Mouse (Mus musculus): ENCODE measurements around the gene Cd151.

The Cd151 gene

DNA sequence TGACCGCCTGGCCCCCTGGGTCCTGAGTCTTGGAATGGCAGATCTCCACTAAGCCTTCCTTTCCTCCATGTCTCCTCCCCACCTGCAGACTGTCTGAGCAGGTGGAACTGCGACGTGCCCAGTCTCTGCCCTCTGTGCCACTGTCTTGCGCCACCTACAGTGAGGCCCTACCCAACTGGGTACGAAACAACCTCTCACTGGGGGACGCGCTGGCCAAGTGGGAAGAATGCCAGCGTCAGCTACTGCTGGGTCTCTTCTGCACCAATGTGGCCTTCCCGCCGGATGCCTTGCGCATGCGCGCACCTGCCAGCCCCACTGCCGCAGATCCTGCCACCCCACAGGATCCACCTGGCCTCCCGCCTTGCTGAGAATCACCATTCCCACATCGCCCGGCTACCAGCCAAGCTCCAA lies 7.9 kb upstream of the Cd151 start:
- Histone ChIP-seq H3K9me3 (ENCODE audit: low read length) (no peaks in the 10 kb centered on the region), H3K27me3 (ENCODE audit: insufficient read depth, low read length) (peaks cover 62% of the 10 kb centered on the region), H3K4me1 (replicated peaks; ENCODE audit: low read depth, low read length) (peaks cover 87% of the 10 kb centered on the region), H3K4me3 (replicated peaks; ENCODE audit: low read length) (peak overlapping the region; percentile 74), H3K36me3 (ENCODE audit: insufficient read depth, low read length) (peaks cover 17% of the 10 kb centered on the region)
- TF ChIP-seq POU5F1 (IDR thresholded peaks at IDR 0.05; ENCODE audit: borderline replicate concordance, low read length), result no peak
- no peak for TF ChIP-seq CTCF (conservative IDR thresholded peaks at IDR 0.05; ENCODE audit: low read length)
- TF ChIP-seq NANOG (IDR thresholded peaks at IDR 0.05; ENCODE audit: borderline replicate concordance, low read length), result no peak

DNA sequence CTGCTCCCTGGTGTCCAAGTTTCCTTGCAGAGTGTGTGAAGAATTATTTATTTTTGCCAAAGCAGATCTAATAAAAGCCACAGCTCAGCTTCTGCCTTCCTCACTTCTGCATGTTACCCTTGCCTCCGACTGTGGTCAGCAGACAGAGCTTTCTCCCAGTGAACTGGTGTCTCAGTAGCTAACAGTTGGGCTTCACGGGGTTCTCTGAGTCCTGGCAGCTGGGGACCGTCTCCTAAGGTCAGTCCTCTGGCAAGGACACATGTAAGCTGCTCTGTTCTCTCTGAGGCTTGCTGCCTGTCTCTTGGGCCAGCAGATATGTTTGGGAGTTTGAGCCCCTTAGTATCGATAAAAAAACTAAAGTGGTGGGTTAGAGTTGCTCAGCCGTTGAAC lies 7.2 kb upstream of the Cd151 start:
- Histone ChIP-seq H3K4me3 (replicated peaks; ENCODE audit: low read length) (peak overlapping the region; percentile 74), H3K27me3 (ENCODE audit: insufficient read depth, low read length) (peaks cover 69% of the 10 kb centered on the region), H3K9me3 (ENCODE audit: low read length) (no peaks in the 10 kb centered on the region), H3K4me1 (replicated peaks; ENCODE audit: low read depth, low read length) (peaks cover 89% of the 10 kb centered on the region), H3K36me3 (ENCODE audit: insufficient read depth, low read length) (peaks cover 17% of the 10 kb centered on the region)
- no peak for TF ChIP-seq POU5F1 (IDR thresholded peaks at IDR 0.05; ENCODE audit: borderline replicate concordance, low read length)
- TF ChIP-seq CTCF (conservative IDR thresholded peaks at IDR 0.05; ENCODE audit: low read length), result no peak
- no peak for TF ChIP-seq NANOG (IDR thresholded peaks at IDR 0.05; ENCODE audit: borderline replicate concordance, low read length)

DNA sequence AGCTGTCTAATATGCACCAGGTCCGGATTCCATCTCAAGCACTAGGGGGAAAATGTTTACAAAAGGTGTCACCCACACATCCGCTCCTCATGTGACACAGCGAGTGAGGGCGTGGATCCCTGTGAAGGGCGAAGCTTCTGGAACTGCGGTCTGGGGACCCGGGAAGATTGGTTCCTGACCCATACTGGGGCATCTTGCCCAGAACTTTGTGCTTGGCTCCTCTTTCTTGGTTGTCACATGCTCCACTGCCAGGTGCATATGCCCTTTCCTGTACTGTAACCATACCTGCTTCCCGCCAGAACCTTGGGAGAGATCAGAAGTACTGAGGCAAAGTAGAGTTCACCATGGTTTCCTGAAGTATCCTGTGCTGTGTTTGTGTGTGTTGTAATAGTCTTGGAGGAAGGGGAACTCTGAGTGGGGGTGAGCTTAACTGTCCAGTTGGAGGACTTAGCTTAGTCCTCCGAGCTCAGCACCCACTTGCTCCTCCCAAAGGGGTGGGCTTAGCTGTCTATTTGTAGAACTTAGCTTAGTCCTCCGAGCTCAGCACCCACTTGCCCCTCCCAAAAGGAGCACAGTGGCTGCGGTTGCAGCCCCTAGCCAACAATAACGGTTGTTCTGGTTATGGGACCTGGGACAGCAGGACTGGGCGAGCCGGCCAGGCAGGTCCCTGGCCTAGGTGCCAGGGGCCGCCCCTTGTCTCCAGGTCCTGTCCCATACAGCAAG lies 6.6 kb upstream of the Cd151 start, which contains the start of gene Cracr2b:
Cracr2b (plus strand) TSS at position 704 of the 723 bp plus-strand sequence.
- H3K4me1 ChIP-seq (replicated peaks; ENCODE audit: low read depth, low read length), result peaks cover 93% of the 10 kb centered on the region
- H3K9me3 ChIP-seq (ENCODE audit: low read length), result no peaks in the 10 kb centered on the region
- peaks cover 73% of the 10 kb centered on the region for H3K27me3 ChIP-seq (ENCODE audit: insufficient read depth, low read length)
- TF ChIP-seq CTCF (conservative IDR thresholded peaks at IDR 0.05; ENCODE audit: low read length), result no peak
- TF ChIP-seq POU5F1 (IDR thresholded peaks at IDR 0.05; ENCODE audit: borderline replicate concordance, low read length), result no peak
- no peak for TF ChIP-seq NANOG (IDR thresholded peaks at IDR 0.05; ENCODE audit: borderline replicate concordance, low read length)
- peak within 1 kb of the TSS; percentile 76 for H3K4me3 ChIP-seq (replicated peaks; ENCODE audit: low read length)
- H3K36me3 ChIP-seq (ENCODE audit: insufficient read depth, low read length), result peaks cover 17% of the 10 kb centered on the region

DNA sequence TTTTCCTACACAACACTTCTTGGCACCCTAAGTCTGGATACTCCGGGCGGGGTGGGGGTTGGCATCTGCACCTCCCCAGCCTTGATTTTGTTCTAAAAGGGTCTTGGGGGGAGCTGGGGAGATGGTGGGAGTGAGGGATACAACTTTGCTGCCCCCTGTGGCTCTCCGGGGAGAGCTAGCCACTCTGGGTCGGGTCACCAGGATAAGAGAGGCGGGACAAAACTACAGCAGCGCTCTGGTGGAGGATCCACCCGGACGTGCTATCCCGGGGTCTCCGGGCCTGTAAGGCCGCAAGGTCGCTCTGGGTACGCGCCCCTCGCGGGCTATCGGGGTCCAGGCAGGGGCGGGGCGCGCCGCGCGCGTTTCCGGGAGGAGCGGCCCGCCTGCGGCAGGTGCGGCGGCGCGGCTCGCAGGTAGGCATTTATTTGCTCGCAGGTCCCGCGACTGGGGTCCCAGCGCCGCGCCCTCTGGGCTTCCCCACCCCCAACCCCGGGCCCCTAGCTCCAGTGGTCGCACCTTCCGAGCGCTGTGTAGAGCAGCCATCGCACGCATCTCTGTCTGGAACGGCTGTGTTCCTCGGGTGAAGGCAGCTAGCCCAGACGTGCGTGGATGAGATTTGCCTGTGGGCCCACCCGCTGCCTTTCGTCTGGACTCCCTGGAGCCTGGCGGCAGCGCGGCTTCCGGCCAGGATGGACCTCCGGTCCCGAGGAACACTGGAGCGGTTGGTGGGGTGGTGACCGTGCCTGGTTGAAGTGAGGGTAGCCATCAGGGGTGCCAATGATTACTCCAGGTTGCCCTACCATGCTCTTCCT lies 5.5 kb upstream of the Cd151 start:
- Histone ChIP-seq H3K36me3 (ENCODE audit: insufficient read depth, low read length) (peaks cover 17% of the 10 kb centered on the region), H3K4me3 (replicated peaks; ENCODE audit: low read length) (peak overlapping the region; percentile 76), H3K4me1 (replicated peaks; ENCODE audit: low read depth, low read length) (peaks cover 93% of the 10 kb centered on the region), H3K27me3 (ENCODE audit: insufficient read depth, low read length) (peaks cover 77% of the 10 kb centered on the region), H3K9me3 (ENCODE audit: low read length) (no peaks in the 10 kb centered on the region)
- no peak for TF ChIP-seq POU5F1 (IDR thresholded peaks at IDR 0.05; ENCODE audit: borderline replicate concordance, low read length)
- TF ChIP-seq NANOG (IDR thresholded peaks at IDR 0.05; ENCODE audit: borderline replicate concordance, low read length), result no peak
- TF ChIP-seq CTCF (conservative IDR thresholded peaks at IDR 0.05; ENCODE audit: low read length), result no peak

DNA sequence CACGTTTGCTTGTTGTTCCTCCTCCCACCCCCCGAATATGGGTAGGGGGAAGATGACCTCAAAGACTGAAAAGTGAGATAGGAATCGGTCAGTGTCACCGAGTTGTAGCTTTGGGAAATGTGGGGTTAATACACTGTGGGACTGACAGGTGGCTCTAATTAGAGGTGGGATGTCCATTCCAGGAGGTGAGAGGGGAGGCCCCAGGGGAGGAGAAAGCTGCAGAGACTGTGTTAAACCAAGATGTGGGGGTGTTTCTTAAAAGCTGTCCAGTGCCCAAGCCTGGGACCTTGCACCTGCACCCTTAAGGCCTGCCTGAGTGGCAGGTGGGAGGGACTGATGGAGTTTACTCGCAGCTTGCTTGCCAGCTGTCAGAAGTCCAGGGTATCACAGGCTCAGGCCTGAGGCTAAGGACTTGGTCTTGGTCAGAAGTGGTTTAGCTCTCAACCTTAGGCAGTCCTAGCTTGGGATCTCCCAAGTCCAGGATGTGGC lies 4.8 kb upstream of the Cd151 start:
- Histone ChIP-seq H3K4me1 (replicated peaks; ENCODE audit: low read depth, low read length) (peaks cover 90% of the 10 kb centered on the region), H3K9me3 (ENCODE audit: low read length) (no peaks in the 10 kb centered on the region), H3K36me3 (ENCODE audit: insufficient read depth, low read length) (peaks cover 12% of the 10 kb centered on the region), H3K27me3 (ENCODE audit: insufficient read depth, low read length) (peaks cover 73% of the 10 kb centered on the region), H3K4me3 (replicated peaks; ENCODE audit: low read length) (peak overlapping the region; percentile 76)
- no peak for TF ChIP-seq CTCF (conservative IDR thresholded peaks at IDR 0.05; ENCODE audit: low read length)
- TF ChIP-seq NANOG (IDR thresholded peaks at IDR 0.05; ENCODE audit: borderline replicate concordance, low read length), result no peak
- TF ChIP-seq POU5F1 (IDR thresholded peaks at IDR 0.05; ENCODE audit: borderline replicate concordance, low read length), result no peak

DNA sequence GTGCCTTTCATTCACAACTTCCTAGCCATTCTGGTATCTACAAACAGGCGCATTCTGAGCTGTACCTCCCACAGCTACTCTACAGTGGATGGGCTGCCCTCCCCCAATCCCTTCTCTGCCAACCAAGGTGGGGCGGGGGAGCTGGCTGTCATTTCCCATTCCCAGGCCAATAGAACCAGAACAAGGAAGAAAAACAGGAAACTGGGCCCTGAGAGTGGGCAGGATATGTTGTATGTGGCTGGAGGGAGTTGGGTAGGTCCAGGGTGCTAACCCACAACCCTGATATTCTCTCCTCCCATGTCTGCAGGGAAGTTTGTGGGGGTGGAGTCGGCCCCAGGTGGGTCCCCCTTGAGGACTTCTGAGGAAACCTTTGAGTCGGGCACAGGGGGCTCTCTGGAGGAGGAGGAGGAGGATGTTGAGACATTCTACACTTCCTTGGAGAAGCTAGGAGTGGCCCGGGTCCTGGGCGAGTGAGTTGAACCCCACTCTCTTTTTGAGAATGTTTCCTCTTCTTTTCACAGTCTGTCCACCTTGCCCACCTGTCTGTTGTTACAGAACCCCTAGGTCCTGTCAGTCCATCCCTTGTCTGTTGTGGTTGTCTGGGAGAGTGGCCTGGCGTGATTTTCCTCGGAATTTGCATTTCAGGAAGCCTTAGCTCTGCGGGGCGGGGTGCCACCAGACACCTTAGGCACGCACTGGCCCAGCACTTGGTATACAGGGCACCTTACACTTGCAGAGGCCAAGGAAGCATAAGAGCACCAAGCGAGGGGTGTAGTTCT lies 3.2 kb upstream of the Cd151 start:
- Histone ChIP-seq H3K4me1 (replicated peaks; ENCODE audit: low read depth, low read length) (peaks cover 90% of the 10 kb centered on the region), H3K4me3 (replicated peaks; ENCODE audit: low read length) (peak overlapping the region; percentile 72), H3K9me3 (ENCODE audit: low read length) (no peaks in the 10 kb centered on the region), H3K27me3 (ENCODE audit: insufficient read depth, low read length) (peaks cover 68% of the 10 kb centered on the region), H3K36me3 (ENCODE audit: insufficient read depth, low read length) (peaks cover 2% of the 10 kb centered on the region)
- TF ChIP-seq POU5F1 (IDR thresholded peaks at IDR 0.05; ENCODE audit: borderline replicate concordance, low read length) (no peak), CTCF (conservative IDR thresholded peaks at IDR 0.05; ENCODE audit: low read length) (no peak), NANOG (IDR thresholded peaks at IDR 0.05; ENCODE audit: borderline replicate concordance, low read length) (no peak)

DNA sequence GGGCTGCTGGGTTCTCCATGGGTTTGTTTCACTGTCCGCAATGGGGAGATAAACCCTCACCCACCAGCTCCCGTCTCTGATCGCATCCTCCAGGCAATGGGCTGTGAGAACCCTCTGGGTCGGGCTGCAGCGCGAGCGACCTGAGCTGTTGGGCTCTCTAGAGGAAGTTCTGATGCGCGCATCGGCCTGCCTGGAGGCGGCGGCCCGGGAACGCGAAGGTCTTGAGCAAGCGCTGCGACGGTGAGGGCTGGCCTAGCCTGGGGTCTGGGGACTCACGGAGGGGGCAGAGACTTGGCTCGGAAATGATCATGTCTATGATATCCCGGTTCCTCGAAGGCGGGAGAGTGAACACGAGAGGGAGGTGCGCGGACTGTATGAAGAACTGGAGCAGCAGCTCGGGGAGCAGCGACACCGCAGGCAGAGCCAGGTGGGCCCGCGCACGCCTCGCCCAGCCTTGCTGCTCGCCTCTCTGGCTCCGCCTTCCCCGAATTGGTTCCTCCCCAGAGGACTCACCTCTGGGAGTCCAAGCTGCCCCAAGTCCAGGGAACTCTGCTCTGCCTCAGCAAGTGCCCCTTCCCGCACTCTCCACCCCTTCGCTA lies 2.5 kb upstream of the Cd151 start:
- H3K4me1 ChIP-seq (replicated peaks; ENCODE audit: low read depth, low read length), result peaks cover 90% of the 10 kb centered on the region
- H3K9me3 ChIP-seq (ENCODE audit: low read length), result no peaks in the 10 kb centered on the region
- TF ChIP-seq POU5F1 (IDR thresholded peaks at IDR 0.05; ENCODE audit: borderline replicate concordance, low read length) (no peak), NANOG (IDR thresholded peaks at IDR 0.05; ENCODE audit: borderline replicate concordance, low read length) (no peak), CTCF (conservative IDR thresholded peaks at IDR 0.05; ENCODE audit: low read length) (no peak)
- H3K27me3 ChIP-seq (ENCODE audit: insufficient read depth, low read length), result peaks cover 66% of the 10 kb centered on the region
- H3K36me3 ChIP-seq (ENCODE audit: insufficient read depth, low read length), result peaks cover 8% of the 10 kb centered on the region
- peak overlapping the region; percentile 72 for H3K4me3 ChIP-seq (replicated peaks; ENCODE audit: low read length)

Data from E14TG2a.4 (cell line).